Mouse (Mus musculus) midbrain, embryonic 10.5 days (tissue): ENCODE results near the gene Abcg2. TPM values are rescaled to one million over a fixed set of nuclear protein-coding genes. Genes with fewer than 3 reads are reported as not detected.
"Not testable (repeated sequence)": the region's sequence is repeated elsewhere in the genome, so short reads cannot be mapped to it uniquely, and the experiment has no call there.

Experiments
- DNase-seq: peaks from one replicate; pipeline ENCODE4 v3.0.0-alpha.2; 2017; ENCODE audit warnings: low spot score
- H3K27ac ChIP-seq: fragments of 300-500 bp; sonication (generic); replicated peaks from 2 replicates; pipeline ENCODE4 v1.5.1; 2016; ENCODE audit warnings: mild to moderate bottlenecking
- H3K27me3 ChIP-seq: fragments of 300-500 bp; sonication (generic); 2 replicates; pipeline ENCODE4 v1.6.1; 2016; ENCODE audit warnings: low read depth, mild to moderate bottlenecking; ENCODE audit not compliant: poor library complexity, severe bottlenecking
- H3K36me3 ChIP-seq: fragments of 300-500 bp; sonication (generic); 2 replicates; pipeline ENCODE4 v1.6.1; 2016; ENCODE audit warnings: mild to moderate bottlenecking, moderate library complexity
- H3K4me1 ChIP-seq: fragments of 300-500 bp; sonication (generic); 2 replicates; pipeline ENCODE4 v1.6.1; 2016
- H3K4me3 ChIP-seq: fragments of 300-500 bp; sonication (generic); 2 replicates; pipeline ENCODE4 v1.5.1; 2016; ENCODE audit warnings: mild to moderate bottlenecking, moderate library complexity
- H3K9me3 ChIP-seq: fragments of 300-500 bp; sonication (generic); replicated peaks from 2 replicates; pipeline ENCODE4 v1.6.1; 2016; ENCODE audit warnings: mild to moderate bottlenecking
- WGBS: fragments of 180-500 bp; shearing (Covaris S2); methylation state at CpG from one replicate; pipeline ENCODE4 v1.1.7; 2016; 5-methylcytosine and 5-hydroxymethylcytosine counted together
- polyA plus RNA-seq: library from polyadenylated mRNA; unstranded; fragments of >200 nt; fragmentation: Nextera tagmentation; extraction: Ambion mirVana; gene quantifications from 2 replicates; pipeline ENCODE4 v1.2.1, GENCODE M21; 2016

Gene Abcg2
- 52.1 and 54.0 TPM in 2 replicates for polyA plus RNA-seq

- H3K4me1 ChIP-seq, H3K27ac ChIP-seq, DNase-seq, H3K36me3 ChIP-seq, H3K9me3 ChIP-seq, H3K27me3 ChIP-seq, H3K4me3 ChIP-seq: not testable (repeated sequence)
- 88% methylated on average over 3 of the region's 3 CpGs for WGBS
Observed at GRCm38 (mm10) chr6:58584223-58584622, at the start of gene Abcg2. TSS of gene Abcg2 (plus strand) at chr6:58584523.

GRCm38 (mm10) chr6:58540263-58540662 is 44.1 kb upstream of the Abcg2 start:
- not testable (repeated sequence) for H3K9me3 ChIP-seq, H3K4me1 ChIP-seq, H3K27me3 ChIP-seq, DNase-seq, H3K36me3 ChIP-seq, H3K27ac ChIP-seq, H3K4me3 ChIP-seq
- WGBS, result 82% methylated on average over 4 of the region's 4 CpGs

- not testable (repeated sequence) for DNase-seq
Observed at GRCm38 (mm10) chr6:58542852-58543251, 41.5 kb upstream of the Abcg2 start.

GRCm38 (mm10) chr6:58544971-58545370 is 39.4 kb upstream of the Abcg2 start:
- DNase-seq, H3K4me3 ChIP-seq, H3K4me1 ChIP-seq, H3K36me3 ChIP-seq, H3K27ac ChIP-seq, H3K27me3 ChIP-seq, H3K9me3 ChIP-seq: not testable (repeated sequence)
- 41% methylated on average over 2 of the region's 2 CpGs for WGBS

More at GRCm38 (mm10) chr6:58542852-58543251, 41.5 kb upstream of the Abcg2 start:
- WGBS, result 59% methylated on average over 8 of the region's 8 CpGs
- not testable (repeated sequence) for H3K4me1 ChIP-seq, H3K27ac ChIP-seq, H3K4me3 ChIP-seq, H3K9me3 ChIP-seq, H3K36me3 ChIP-seq, H3K27me3 ChIP-seq

GRCm38 (mm10) chr6:58546050-58546449 is 38.3 kb upstream of the Abcg2 start:
- H3K27me3 ChIP-seq, DNase-seq, H3K27ac ChIP-seq, H3K36me3 ChIP-seq, H3K9me3 ChIP-seq, H3K4me3 ChIP-seq, H3K4me1 ChIP-seq: not testable (repeated sequence)
- WGBS, result 65% methylated on average over 5 of the region's 5 CpGs

- H3K27me3 ChIP-seq, result no peaks in the 10 kb centered on the region
- peak; percentile 39 for DNase-seq
- H3K4me1 ChIP-seq, result no peaks in the 10 kb centered on the region
- no peaks in the 10 kb centered on the region for H3K36me3 ChIP-seq
- H3K9me3 ChIP-seq, result no peaks in the 10 kb centered on the region
- 10% methylated on average over 4 of the region's 4 CpGs for WGBS
- no peak overlapping the region for H3K4me3 ChIP-seq
- H3K27ac ChIP-seq, result no peak overlapping the region
Observed at GRCm38 (mm10) chr6:58546816-58547215, 37.5 kb upstream of the Abcg2 start.

GRCm38 (mm10) chr6:58553812-58554211 is 30.5 kb upstream of the Abcg2 start:
- not testable (repeated sequence) for H3K4me3 ChIP-seq, H3K9me3 ChIP-seq, H3K27me3 ChIP-seq, H3K27ac ChIP-seq, DNase-seq, H3K4me1 ChIP-seq, H3K36me3 ChIP-seq

GRCm38 (mm10) chr6:58593987-58594844 is 9.9 kb downstream of the Abcg2 start:
- peaks cover 26% of the 10 kb centered on the region for H3K4me1 ChIP-seq
- H3K4me3 ChIP-seq, DNase-seq, H3K27ac ChIP-seq, H3K36me3 ChIP-seq, H3K27me3 ChIP-seq, H3K9me3 ChIP-seq: not testable (repeated sequence)
- WGBS, result 50% methylated on average over 3 of the region's 3 CpGs

GRCm38 (mm10) chr6:58595639-58596293 is 11.4 kb downstream of the Abcg2 start:
- not testable (repeated sequence) for H3K36me3 ChIP-seq
- H3K27ac ChIP-seq, result peak overlapping the region; percentile 79
- 6% methylated on average over 8 of the region's 9 CpGs for WGBS

GRCm38 (mm10) chr6:58596294-58596653 is 12.0 kb downstream of the Abcg2 start:
- H3K4me1 ChIP-seq, result peaks cover 26% of the 10 kb centered on the region
- peak overlapping the region; percentile 79 for H3K27ac ChIP-seq
- peak overlapping the region; percentile 47 for H3K4me3 ChIP-seq
- WGBS, result 17% methylated on average over 16 of the region's 16 CpGs
- peaks cover 6% of the 10 kb centered on the region for H3K9me3 ChIP-seq
- no peaks in the 10 kb centered on the region for H3K27me3 ChIP-seq
- no peaks in the 10 kb centered on the region for H3K36me3 ChIP-seq
- DNase-seq, result peak; percentile 58

More at GRCm38 (mm10) chr6:58595639-58596293, 11.4 kb downstream of the Abcg2 start:
- peaks cover 26% of the 10 kb centered on the region for H3K4me1 ChIP-seq
- H3K4me3 ChIP-seq, result peak overlapping the region; percentile 47
- not testable (repeated sequence) for H3K27me3 ChIP-seq, H3K9me3 ChIP-seq
- DNase-seq, result peak; percentile 26

GRCm38 (mm10) chr6:58602119-58602518 is 17.8 kb downstream of the Abcg2 start:
- H3K27ac ChIP-seq, H3K36me3 ChIP-seq, H3K4me3 ChIP-seq, H3K9me3 ChIP-seq, DNase-seq, H3K27me3 ChIP-seq: not testable (repeated sequence)
- WGBS, result 90% methylated on average over 1 of the region's 1 CpGs
- H3K4me1 ChIP-seq, result peaks cover 11% of the 10 kb centered on the region; the same call in 1 of the 2 replicates

- H3K36me3 ChIP-seq, H3K4me1 ChIP-seq, DNase-seq, H3K27ac ChIP-seq, H3K9me3 ChIP-seq, H3K4me3 ChIP-seq, H3K27me3 ChIP-seq: not testable (repeated sequence)
Observed at GRCm38 (mm10) chr6:58602991-58603390, 18.7 kb downstream of the Abcg2 start.

GRCm38 (mm10) chr6:58603485-58604090 is 19.3 kb downstream of the Abcg2 start:
- WGBS, result 80% methylated on average over 3 of the region's 3 CpGs
- not testable (repeated sequence) for H3K4me1 ChIP-seq, H3K36me3 ChIP-seq, H3K27ac ChIP-seq, H3K27me3 ChIP-seq, H3K9me3 ChIP-seq, H3K4me3 ChIP-seq, DNase-seq
